Mouse (Mus musculus) left cerebral cortex, adult 18-20 months (tissue): Measurements from ENCODE around the gene Lsamp. TPM values are rescaled to one million over a fixed set of nuclear protein-coding genes. Genes with fewer than 3 reads are reported as not detected.

Experiments used
- DNase-seq, 2 experiments: peaks; one replicate each; pipeline ENCODE4 v3.0.0; 2021 to 2022; ENCODE audit warnings: low spot score in 2 of 2, mixed read lengths in 1 of 2
- total RNA-seq, 2 experiments: library from RNA; stranded (reverse); gene quantifications; 2 replicates each; pipeline ENCODE4 v1.2.3; 2021

The Lsamp gene
- total RNA-seq, 2 experiments from 2014 or later = 200 to 230 TPM

- DNase-seq = no peak
These were observed 250.2 kb downstream of the Lsamp start for GRCm38 (mm10) chr16:40234151-40234895.

- peak in 1 of 2 experiments; percentile 2 for DNase-seq
These were observed 287.7 kb downstream of the Lsamp start for GRCm38 (mm10) chr16:40271859-40272258.

GRCm38 (mm10) chr16:40290132-40290531 lies 306.0 kb downstream of the Lsamp start:
- DNase-seq = peak; percentile 1 to 9

GRCm38 (mm10) chr16:40294296-40294882 lies 310.2 kb downstream of the Lsamp start:
- no peak for DNase-seq

GRCm38 (mm10) chr16:40295240-40295639 lies 311.1 kb downstream of the Lsamp start:
- no peak for DNase-seq

- no peak for DNase-seq
These were observed 323.5 kb downstream of the Lsamp start for GRCm38 (mm10) chr16:40307666-40308065.

- no peak for DNase-seq
These were observed 332.0 kb downstream of the Lsamp start for GRCm38 (mm10) chr16:40316199-40316598.

- no peak for DNase-seq
These were observed 340.6 kb downstream of the Lsamp start for GRCm38 (mm10) chr16:40324811-40325210.

- DNase-seq = no peak
These were observed 344.2 kb downstream of the Lsamp start for GRCm38 (mm10) chr16:40328249-40328820.

- DNase-seq = no peak
These were observed 385.5 kb downstream of the Lsamp start for GRCm38 (mm10) chr16:40369677-40370076.

GRCm38 (mm10) chr16:40371291-40371690 lies 387.1 kb downstream of the Lsamp start:
- no peak for DNase-seq

GRCm38 (mm10) chr16:40375314-40375713 lies 391.2 kb downstream of the Lsamp start:
- no peak for DNase-seq

- DNase-seq = no peak
These were observed 393.1 kb downstream of the Lsamp start for GRCm38 (mm10) chr16:40377129-40377799.

- DNase-seq = no peak
These were observed 407.9 kb downstream of the Lsamp start for GRCm38 (mm10) chr16:40392106-40392505.

GRCm38 (mm10) chr16:40399531-40399930 lies 415.4 kb downstream of the Lsamp start:
- DNase-seq = no peak

- no peak for DNase-seq
These were observed 450.1 kb downstream of the Lsamp start for GRCm38 (mm10) chr16:40434280-40434679.

GRCm38 (mm10) chr16:40436415-40436814 lies 452.3 kb downstream of the Lsamp start:
- DNase-seq = no peak

- no peak for DNase-seq
These were observed 453.7 kb downstream of the Lsamp start for GRCm38 (mm10) chr16:40437879-40438278.

- no peak for DNase-seq
These were observed 454.7 kb downstream of the Lsamp start for GRCm38 (mm10) chr16:40438876-40439275.

GRCm38 (mm10) chr16:40446587-40446986 lies 462.4 kb downstream of the Lsamp start:
- peak; percentile 14 to 36 for DNase-seq

- DNase-seq = peak in 1 of 2 experiments; percentile 12
These were observed 479.4 kb downstream of the Lsamp start for GRCm38 (mm10) chr16:40463411-40464058.
